Mouse (Mus musculus) CD4-positive, CD25-positive, alpha-beta regulatory T cell, adult 2 months (primary cell): ENCODE results near the gene Rogdi.

Experiments used
- DNase-seq: peaks from one replicate; pipeline ENCODE4 v3.0.0-alpha.2; 2012; ENCODE audit warnings: low read depth, low spot score

Gene Rogdi

DNA sequence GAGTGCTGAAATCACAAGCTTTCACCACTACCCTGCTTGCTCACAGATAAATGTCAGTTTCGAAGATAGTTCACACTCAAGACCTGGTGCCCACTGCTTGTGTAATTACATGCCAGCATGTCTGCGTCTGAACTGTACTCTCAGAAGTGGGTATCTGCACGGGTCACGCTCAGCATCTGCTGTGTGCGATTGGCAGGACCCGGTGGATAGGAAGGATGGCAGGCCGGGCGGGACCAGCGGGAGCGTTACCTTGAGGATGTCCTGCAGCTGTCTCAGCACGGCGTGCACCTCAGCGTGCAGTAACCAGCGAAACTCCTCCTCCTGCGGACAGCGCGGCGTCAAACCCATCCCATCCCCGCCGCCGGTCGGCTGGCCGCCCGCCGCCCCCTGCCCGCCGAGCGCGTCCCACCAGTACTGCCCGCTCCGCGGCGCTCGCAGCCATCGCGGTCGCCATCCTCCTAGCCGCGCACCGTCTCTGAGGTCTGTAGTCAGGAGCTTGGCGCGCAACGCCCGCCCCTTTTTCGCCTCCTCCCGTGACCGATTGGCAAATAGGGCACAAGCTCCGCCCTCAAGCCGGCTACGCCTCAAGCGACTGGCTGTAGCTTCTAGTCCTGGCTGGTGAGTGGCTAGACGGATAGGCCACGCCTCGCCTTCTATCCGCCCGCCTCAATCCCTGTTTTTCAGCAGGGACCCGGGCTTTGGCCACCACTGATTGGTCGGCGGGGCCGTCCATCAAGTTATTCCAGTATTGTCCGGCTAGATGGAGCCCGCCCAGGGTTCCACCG, at the start of gene Rogdi:
TSS of gene Rogdi (minus strand) at position 500 of the 785 bp plus-strand sequence.
- peak; percentile 98 for DNase-seq

DNA sequence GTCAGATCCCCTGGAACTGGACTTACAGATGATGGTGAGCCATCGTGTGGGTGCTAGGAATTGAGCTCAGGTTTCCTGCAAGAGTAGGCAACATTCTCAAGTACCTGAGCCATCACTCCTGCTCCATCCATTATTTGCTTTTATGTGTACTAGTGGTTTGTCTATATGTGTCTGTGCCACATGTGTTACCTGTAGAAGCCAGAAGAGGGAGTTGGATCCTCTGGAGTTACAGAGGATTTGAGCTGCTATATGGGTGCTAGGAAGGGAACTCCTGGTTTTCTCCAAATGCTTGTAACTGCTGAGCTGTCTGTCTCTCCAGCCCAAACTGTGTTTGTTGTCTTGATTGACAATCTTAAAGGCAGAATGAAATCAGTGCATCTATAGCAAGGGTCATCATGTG, 44.8 kb upstream of the Rogdi start:
- peak; percentile 34 for DNase-seq

DNA sequence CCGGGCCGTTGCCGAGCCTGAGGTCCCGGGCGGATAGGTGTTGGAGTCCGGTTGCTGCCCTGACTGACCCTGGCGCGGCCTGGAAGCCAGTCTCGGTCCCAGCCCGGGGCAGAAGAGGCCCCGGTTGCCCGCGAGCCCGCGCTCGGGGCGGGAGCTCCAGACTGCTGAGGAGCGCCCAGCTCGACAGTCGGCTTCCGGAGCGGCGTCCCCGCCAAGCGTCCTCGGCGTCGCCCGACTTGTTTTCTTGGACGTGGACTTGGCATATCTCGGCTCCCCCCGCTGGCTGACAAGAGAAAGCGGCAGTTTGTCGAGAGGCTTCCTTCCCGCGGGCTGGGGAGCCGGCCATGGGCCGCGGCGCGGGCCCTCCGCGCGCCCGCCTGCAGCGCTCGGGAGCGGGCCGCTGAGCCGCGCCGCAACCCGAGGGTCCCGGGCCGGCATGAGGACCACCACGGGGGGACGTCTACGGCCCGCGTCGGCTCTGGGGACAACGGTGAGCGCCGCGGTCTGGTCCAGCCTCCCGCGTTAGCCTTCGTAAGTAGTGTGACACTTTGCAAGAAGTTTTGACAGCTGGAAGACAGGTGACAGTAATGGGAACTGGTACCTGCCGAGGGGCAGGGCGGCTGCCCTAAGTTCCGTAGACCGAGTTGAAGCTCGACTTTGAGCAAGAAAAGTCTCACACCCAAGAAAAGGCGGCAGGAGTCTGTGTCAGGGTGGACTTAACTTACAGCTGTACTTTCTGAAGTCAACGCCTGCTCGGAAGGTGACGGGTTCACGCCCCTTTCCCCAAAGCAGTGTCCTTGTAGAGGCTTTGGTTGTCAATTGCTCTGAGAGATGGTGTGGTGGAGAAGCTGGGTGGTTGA, 37.1 kb upstream of the Rogdi start:
- peak; percentile 91 for DNase-seq

DNA sequence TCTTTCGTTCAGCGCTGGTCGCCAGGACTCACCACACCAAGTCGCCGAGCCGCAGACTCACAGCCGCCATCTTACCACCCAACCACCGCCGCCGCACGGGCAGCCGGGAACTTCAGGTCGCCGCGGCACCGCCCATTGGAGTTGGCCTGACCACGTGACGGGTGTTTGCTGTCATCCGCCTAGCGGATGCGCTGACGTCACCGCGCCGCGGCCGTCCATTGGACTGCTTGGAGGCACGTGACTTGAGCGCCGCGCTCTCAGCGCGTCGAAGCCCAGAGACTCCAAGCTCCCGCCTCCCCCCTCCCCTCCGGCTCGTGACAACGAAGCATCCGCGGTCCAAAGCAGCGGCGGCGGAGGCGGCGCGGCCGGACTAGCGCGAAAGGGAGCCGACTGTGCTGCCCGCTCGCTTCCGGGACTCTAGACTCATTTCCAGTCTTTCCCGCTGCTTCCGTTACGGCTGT, 36.5 kb upstream of the Rogdi start, which contains the start of the genes Glyr1 and Ubn1:
TSS of gene Glyr1 (minus strand) at position 90 of the 461 bp plus-strand sequence.
TSS of gene Ubn1 (plus strand) at position 284 of the 461 bp plus-strand sequence.
- peak; percentile 100 for DNase-seq

- DNase-seq, result no peak
These were observed 35.9 kb upstream of the Rogdi start for GRCm38 (mm10) chr16:5049182-5049773.

DNA sequence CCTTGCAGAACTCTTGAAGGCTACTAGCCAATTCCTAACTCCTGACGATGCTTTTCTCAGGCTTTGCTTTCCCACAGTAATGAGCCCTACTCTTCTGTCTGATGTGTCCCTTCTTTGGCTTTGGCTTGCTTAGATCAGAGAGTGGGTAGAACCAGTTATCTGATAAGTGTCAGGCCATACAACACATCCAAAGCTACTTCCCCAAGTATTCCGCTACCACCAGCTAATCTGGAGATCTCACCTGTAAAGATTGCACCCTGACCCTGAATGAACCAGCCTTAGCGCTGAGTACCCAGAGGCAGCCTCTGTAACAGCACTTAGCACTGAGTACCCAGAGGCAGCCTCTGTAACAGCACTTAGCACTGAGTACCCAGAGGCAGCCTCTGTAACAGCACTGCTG, 32.0 kb upstream of the Rogdi start:
- no peak for DNase-seq

DNA sequence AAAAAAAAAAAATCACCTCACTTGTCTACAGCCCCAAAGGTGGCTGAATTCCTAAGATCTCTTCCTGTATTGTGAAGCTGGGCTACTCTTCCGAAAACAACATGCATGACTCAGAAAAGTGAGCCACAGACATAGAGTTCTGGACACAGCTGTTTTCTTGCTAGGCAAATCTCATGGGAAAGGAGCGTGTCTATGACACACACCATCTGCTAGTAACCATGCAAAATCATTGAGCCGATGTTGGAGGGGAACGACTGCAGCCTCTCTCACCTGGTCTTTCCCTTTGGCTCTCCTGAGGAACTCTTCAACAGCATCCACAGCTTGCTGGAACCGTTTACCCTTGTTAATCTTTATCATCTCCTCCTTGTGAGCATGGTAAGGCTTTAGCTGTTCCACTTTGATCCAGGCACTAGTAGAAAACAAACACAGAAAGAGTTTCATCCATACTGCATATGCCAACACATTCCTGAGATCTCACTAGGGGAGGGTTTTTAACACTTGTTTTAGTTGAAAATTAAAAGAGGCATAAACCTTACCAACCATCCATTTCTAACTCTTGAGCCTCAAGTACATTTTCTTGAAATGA, 23.4 kb upstream of the Rogdi start:
- DNase-seq, result no peak

DNA sequence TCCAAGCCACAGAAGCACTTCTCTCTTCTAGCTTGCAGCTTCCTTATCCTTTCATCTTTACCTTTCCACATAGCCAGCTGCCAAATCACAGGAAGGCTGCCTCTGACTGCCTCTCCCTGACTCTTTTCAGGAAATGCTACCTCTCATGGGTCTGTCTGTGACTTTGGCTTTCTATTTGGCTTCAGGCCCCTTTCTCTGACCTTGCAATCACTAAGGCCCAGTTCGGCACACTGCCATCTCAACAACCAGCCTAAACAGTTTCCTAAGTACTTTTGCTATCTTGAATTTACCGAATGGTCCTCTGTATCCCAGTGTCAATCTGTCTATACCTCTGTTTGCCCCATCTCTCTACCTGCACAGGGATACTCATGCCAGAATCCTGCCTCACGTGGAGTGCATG, 22.2 kb upstream of the Rogdi start:
- DNase-seq, result no peak

GRCm38 (mm10) chr16:5029847-5030246, 16.5 kb upstream of the Rogdi start:
- DNase-seq, result peak; percentile 62

DNA sequence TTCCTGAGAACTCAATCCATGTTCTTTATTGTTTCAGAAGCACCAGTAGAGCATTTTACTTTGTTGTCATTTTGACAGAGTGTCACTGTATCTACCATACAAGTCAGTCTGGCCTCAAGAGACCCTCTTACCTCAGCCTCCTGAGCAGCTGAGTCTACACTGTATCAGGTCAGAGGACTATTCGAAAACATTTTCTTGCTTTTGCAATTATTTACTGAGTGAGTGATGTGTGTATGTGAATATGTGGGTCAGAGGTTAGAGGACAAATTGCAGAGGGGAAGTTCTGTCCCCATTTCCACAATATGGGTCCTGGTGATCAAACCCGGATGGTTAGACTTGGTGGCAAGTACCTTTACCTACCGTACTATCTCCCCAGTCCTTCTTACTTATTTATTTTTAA, 10.7 kb upstream of the Rogdi start:
- no peak for DNase-seq

DNA sequence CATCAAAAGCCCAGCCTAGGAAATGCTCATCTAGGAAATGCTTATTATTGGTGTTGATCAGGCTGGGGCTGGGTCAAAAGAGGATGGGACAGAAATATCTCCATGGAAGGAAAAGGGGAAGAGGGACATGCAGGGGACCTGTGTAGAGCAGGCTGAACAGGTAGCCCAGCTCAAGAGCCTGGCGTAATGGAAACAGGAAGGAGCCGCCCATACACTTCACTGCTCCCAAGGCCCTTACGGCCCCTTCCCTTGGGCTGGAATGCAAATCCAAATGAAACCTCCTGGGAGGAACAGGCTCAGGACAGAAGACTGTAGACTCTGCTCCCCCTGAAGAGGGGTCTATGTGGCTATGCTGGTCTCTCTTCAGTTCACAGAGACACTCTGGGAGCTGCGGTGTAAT, 1.2 kb upstream of the Rogdi start:
- DNase-seq, result no peak

GRCm38 (mm10) chr16:5012036-5013005, 1.0 kb downstream of the Rogdi start:
- DNase-seq, result peak; percentile 6

DNA sequence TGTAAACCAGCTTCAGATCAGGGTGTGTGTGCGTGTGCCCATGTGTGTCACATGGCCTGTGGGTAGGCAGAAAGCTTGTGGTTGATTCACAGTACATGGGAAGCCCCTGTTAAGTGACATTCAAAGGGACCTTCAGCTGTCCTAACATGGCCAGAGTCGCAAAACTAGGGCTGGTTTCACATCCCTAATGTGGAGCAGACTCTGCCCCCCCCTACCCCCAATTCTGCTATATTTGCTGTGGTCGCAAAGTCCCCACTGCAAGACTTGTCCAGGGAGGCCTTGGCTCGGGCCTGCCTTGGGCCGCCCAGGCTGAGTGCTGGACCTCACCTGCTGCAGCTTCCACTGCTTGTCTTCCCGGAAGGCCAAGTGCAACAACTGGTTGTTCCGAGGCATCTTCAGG, 2.1 kb downstream of the Rogdi start:
- no peak for DNase-seq

DNA sequence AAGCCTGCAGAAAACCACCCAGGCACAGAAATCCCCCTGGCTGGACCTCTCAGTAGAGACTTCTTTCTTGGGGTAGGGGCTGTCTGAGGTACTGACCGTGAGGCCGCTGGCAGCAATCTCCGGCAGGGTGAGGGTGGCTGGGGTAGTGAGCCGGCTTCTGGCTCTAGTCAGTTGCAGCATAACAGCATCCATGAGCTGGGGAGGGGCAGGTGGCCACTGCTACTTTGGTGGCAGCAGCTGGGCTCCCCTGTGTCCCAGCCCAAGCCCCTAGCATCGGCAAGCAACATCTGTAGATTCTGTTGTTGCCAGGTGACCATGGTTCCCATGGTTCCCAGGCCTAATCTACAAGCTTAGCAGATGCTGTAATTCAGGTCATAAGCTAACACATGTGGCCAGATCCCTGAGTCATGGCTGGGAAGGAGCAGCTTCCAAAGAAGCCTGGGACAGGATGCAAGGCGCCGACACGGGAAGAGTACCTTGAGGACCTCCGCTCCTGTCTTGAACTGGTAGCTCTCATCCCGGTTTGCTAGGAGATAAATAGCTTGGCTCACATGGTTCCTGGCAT, 2.9 kb downstream of the Rogdi start:
- DNase-seq, result no peak

DNA sequence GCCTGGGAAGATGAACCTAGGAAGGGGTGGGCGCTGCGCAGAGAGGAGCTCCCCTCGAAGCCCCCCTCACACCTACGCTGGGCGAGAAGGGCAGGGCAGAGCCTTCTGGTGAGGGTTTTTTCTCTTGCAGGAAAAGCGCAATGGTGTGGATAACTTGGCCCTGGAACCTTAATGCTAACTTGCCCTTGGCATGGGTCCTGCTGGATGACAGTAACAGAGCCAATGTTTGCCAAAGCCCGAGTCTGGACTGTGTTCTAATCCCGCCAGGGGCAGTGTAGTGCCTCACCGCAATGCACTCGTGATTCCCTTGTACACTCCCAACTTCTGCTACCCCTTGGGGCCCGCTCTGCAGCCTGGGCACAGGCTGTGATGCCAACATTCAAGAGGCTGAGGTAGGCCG, 5.3 kb downstream of the Rogdi start:
- no peak for DNase-seq

- no peak for DNase-seq
These were observed 5.9 kb downstream of the Rogdi start for GRCm38 (mm10) chr16:5007492-5007891.

GRCm38 (mm10) chr16:5007067-5007466, 6.3 kb downstream of the Rogdi start, which contains the start of gene Smim22:
Smim22 (plus strand) TSS chr16:5007288.
- DNase-seq, result no peak

DNA sequence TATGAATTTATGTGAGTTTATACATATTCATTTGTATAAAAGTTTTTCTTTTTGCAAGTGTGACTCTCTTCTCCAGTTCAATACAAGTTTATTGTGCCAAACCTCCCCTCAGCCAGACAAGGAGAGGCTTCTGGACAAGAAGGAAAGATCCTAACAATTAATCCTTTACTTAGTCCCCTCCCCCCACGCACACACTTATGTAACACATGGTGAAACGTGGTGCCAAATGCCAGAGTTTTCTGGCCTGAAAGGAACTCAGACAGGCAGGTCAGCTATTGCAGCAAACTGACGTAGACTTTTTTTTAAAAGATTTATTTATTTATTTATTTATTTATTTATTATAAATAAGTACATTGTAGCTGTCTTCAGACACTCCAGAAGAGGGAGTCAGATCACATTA, 12.7 kb downstream of the Rogdi start:
- no peak for DNase-seq

DNA sequence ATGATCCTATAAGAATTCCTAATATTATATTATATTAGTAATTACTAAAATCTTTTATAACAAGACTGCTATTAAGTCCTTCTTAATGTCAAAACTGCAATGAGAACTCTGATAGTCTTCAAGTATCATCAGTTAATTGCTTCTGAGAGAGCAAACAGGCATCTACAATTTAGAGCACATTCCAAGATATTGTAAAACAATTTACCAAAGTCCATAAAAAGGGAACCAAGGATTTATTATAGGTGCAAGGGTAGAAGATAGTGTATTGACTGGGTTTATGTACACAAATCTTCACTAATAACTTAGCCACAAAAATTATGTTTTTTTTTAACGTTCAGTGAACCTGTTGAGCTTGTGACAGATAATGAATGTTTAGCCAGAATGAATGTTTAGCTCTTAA, 14.4 kb downstream of the Rogdi start:
- no peak for DNase-seq

DNA sequence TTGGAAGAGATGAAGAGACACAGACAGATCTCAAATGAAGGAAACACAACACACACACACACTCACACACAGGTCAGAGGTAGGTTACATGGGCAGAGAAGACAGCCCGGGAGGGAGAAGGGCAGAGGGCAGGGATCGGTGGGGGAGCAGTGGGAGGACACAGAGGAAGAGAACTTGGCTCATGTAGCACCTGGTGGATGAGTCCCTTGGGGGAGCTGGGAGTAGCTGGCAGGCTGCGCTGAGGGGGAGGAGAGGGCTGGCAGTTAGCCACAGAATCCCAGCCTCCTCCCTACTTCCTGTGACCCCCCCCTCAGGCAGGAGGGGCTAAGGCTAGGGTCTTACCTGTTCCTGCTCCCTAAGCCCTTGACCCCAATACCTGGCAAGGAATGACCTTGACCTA, 15.8 kb downstream of the Rogdi start, which contains the start of gene Sept12:
TSS of gene Sept12 (minus strand) at position 300 of the 400 bp plus-strand sequence.
- DNase-seq, result no peak
